Comparison of ENCODE assay signal across 15 mouse cellular contexts in the genomic region with DNA sequence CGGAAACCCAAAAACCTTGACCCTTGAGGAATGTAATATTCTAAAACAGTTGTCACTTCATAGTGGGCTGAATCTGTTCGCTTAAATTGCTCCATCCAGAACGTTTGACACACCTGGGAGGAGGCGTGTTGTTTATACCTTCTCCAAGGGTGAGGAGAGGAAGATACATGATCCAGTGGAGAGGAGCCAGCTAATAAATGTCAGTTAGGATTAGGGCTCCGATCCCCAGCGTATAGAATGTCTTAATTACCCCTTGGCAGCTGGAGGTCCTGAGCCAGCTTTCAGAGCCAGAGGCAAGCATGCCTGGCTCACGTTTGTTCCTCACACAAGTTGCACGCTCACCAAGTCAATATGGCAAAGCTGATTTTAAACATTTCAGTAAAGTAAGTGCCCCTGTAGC.
DNase-seq lines count a peak whose midpoint lies in the region; ATAC-seq and TF ChIP-seq lines count a peak whose summit lies in the region.
"Had no signal": no experiment of that assay in that cellular context is flagged by ENCODE, and none has a peak within 500 bp of the region (broad histone marks: within the 10 kb centered on the region; RNA-seq: fewer than 3 reads in every experiment).

No protein-coding gene starts in this region.

- no peaks in the 10 kb centered on the region for H3K36me3 ChIP-seq in hindbrain, postnatal 0 days (ENCODE audit: insufficient read depth, low read length)
- no peaks in the 10 kb centered on the region for H3K36me3 ChIP-seq in hindbrain, embryonic 13.5 days
- peaks cover 7% of the 10 kb centered on the region; the same call in 1 of the 2 replicates for H3K36me3 ChIP-seq in embryonic facial prominence, embryonic 10.5 days (replicated peaks)
- H3K36me3 ChIP-seq in limb, embryonic 14.5 days (ENCODE audit: control insufficient read depth, insufficient read depth, low read length): no peaks in the 10 kb centered on the region
- no peaks in the 10 kb centered on the region for H3K36me3 ChIP-seq in intestine, embryonic 15.5 days
- H3K36me3 ChIP-seq: hindbrain, embryonic 15.5 days had no signal

- no peaks in the 10 kb centered on the region for H3K27me3 ChIP-seq in hindbrain, postnatal 0 days (ENCODE audit: insufficient read depth, low read length)
- no peaks in the 10 kb centered on the region for H3K27me3 ChIP-seq in hindbrain, embryonic 13.5 days
- H3K27me3 ChIP-seq in embryonic facial prominence, embryonic 10.5 days (replicated peaks; ENCODE audit: low read depth, poor library complexity, severe bottlenecking): no peaks in the 10 kb centered on the region
- H3K27me3 ChIP-seq in limb, embryonic 14.5 days (ENCODE audit: control insufficient read depth, insufficient read depth, low read length): no peaks in the 10 kb centered on the region
- no peaks in the 10 kb centered on the region for H3K27me3 ChIP-seq in intestine, embryonic 15.5 days (replicated peaks)

- TF ChIP-seq POLR2A in limb, embryonic 14.5 days (IDR thresholded peaks at IDR 0.05; ENCODE audit: borderline replicate concordance, extremely low read depth, insufficient read depth, insufficient read length): no peak

- H3K9ac ChIP-seq in hindbrain, postnatal 0 days (replicated peaks; ENCODE audit: low read length): no peak overlapping the region
- no peak overlapping the region for H3K9ac ChIP-seq in hindbrain, embryonic 13.5 days
- no peak overlapping the region for H3K9ac ChIP-seq in limb, embryonic 14.5 days (ENCODE audit: low read depth, low read length, severe bottlenecking)
- H3K9ac ChIP-seq in intestine, embryonic 15.5 days: no peak overlapping the region
- H3K9ac ChIP-seq: hindbrain, embryonic 15.5 days had no signal

- H3K4me1 ChIP-seq in hindbrain, postnatal 0 days (ENCODE audit: insufficient read depth, low read length): no peaks in the 10 kb centered on the region
- H3K4me1 ChIP-seq in hindbrain, embryonic 13.5 days (replicated peaks): no peaks in the 10 kb centered on the region
- peaks cover 4% of the 10 kb centered on the region for H3K4me1 ChIP-seq in embryonic facial prominence, embryonic 10.5 days
- H3K4me1 ChIP-seq in limb, embryonic 14.5 days (ENCODE audit: control insufficient read depth, insufficient read depth, low read length): no peaks in the 10 kb centered on the region
- H3K4me1 ChIP-seq in intestine, embryonic 15.5 days (replicated peaks): no peaks in the 10 kb centered on the region
- H3K4me1 ChIP-seq: hindbrain, embryonic 15.5 days had no signal

- 34% methylated on average over 8 of the region's 8 CpGs for WGBS in hindbrain, postnatal 0 days
- WGBS in hindbrain, embryonic 13.5 days: 49% methylated on average over 8 of the region's 8 CpGs
- 29% methylated on average over 8 of the region's 8 CpGs for WGBS in embryonic facial prominence, embryonic 10.5 days
- 22% methylated on average over 8 of the region's 8 CpGs for WGBS in limb, embryonic 14.5 days
- WGBS in intestine, embryonic 15.5 days: 42% methylated on average over 8 of the region's 8 CpGs

- H3K9me3 ChIP-seq in hindbrain, postnatal 0 days (ENCODE audit: low read length): no peaks in the 10 kb centered on the region
- H3K9me3 ChIP-seq in hindbrain, embryonic 13.5 days: no peaks in the 10 kb centered on the region
- H3K9me3 ChIP-seq in embryonic facial prominence, embryonic 10.5 days: no peaks in the 10 kb centered on the region
- no peaks in the 10 kb centered on the region for H3K9me3 ChIP-seq in limb, embryonic 14.5 days (ENCODE audit: control insufficient read depth, low read length)
- no peaks in the 10 kb centered on the region for H3K9me3 ChIP-seq in intestine, embryonic 15.5 days
- H3K9me3 ChIP-seq: hindbrain, embryonic 15.5 days had no signal

- 0 out of 2 replicates have a peak, but pooled peaks have one; percentile 38 for ATAC-seq in hindbrain, postnatal 0 days
- no peak for ATAC-seq in hindbrain, embryonic 13.5 days (ENCODE audit: low FRiP score)
- ATAC-seq in limb, embryonic 14.5 days (ENCODE audit: low FRiP score, low read depth): peak; percentile 41; the same call in 1 of the 2 replicates
- ATAC-seq in granulocyte monocyte progenitor cell, adult 5-6 weeks (replicated peaks; ENCODE audit: poor library complexity, severe bottlenecking): no peak
- ATAC-seq in intestine, embryonic 15.5 days: no peak
- ATAC-seq: Patski had no signal

- TF ChIP-seq CTCF in hindbrain, postnatal 0 days (IDR thresholded peaks at IDR 0.05; ENCODE audit: low read depth): no peak

- H3K4me2 ChIP-seq in hindbrain, postnatal 0 days (ENCODE audit: low read depth, low read length): no peak overlapping the region
- H3K4me2 ChIP-seq in hindbrain, embryonic 13.5 days: no peak overlapping the region
- H3K4me2 ChIP-seq in limb, embryonic 14.5 days (replicated peaks; ENCODE audit: low read depth, low read length, severe bottlenecking): no peak overlapping the region
- H3K4me2 ChIP-seq in intestine, embryonic 15.5 days (replicated peaks): no peak overlapping the region
- H3K4me2 ChIP-seq: hindbrain, embryonic 15.5 days had no signal

- no peak overlapping the region for H3K27ac ChIP-seq in hindbrain, postnatal 0 days
- H3K27ac ChIP-seq in hindbrain, embryonic 13.5 days: no peak overlapping the region
- no peak overlapping the region for H3K27ac ChIP-seq in embryonic facial prominence, embryonic 10.5 days (replicated peaks)
- no peak overlapping the region for H3K27ac ChIP-seq in limb, embryonic 14.5 days (replicated peaks; ENCODE audit: low read depth, low read length)
- no peak overlapping the region for H3K27ac ChIP-seq in intestine, embryonic 15.5 days
- H3K27ac ChIP-seq: hindbrain, embryonic 15.5 days had no signal

- peak; percentile 32 for DNase-seq in hindbrain, postnatal 0 days (ENCODE audit: low spot score)
- DNase-seq in embryonic facial prominence, embryonic 10.5 days (ENCODE audit: low spot score): peak; percentile 34
- DNase-seq in limb, embryonic 14.5 days (ENCODE audit: low spot score): peak; percentile 34
- DNase-seq in retina, embryonic 14.5 days (ENCODE audit: low spot score): peak; percentile 68
- no peak for DNase-seq in layer of hippocampus, adult 18-20 months (ENCODE audit: low spot score in 2 of 2)
- DNase-seq: adrenal gland, adult 2 months; cerebellum, adult 9-11 months; gastrocnemius, postnatal 36 days; kidney, postnatal 10 days; right cerebral cortex, postnatal 4 days had no signal

- H3K4me3 ChIP-seq in hindbrain, postnatal 0 days (ENCODE audit: low read length): no peak overlapping the region
- H3K4me3 ChIP-seq in hindbrain, embryonic 13.5 days: no peak overlapping the region
- no peak overlapping the region for H3K4me3 ChIP-seq in embryonic facial prominence, embryonic 10.5 days
- H3K4me3 ChIP-seq in limb, embryonic 14.5 days (replicated peaks; ENCODE audit: low read length): no peak overlapping the region
- H3K4me3 ChIP-seq in intestine, embryonic 15.5 days (replicated peaks): no peak overlapping the region
- H3K4me3 ChIP-seq: hindbrain, embryonic 15.5 days had no signal

Comparison
In these comparisons a context has a peak if more than half of its experiments do, and no peak if none do; other contexts are left out.
1. ATAC-seq: peak in hindbrain, postnatal 0 days (single experiment) and limb, embryonic 14.5 days (single experiment); none in hindbrain, embryonic 13.5 days (single experiment), granulocyte monocyte progenitor cell, adult 5-6 weeks (single experiment) and intestine, embryonic 15.5 days (single experiment).
2. DNase-seq: peak in hindbrain, postnatal 0 days (single experiment), embryonic facial prominence, embryonic 10.5 days (single experiment), limb, embryonic 14.5 days (single experiment) and retina, embryonic 14.5 days (single experiment); none in layer of hippocampus, adult 18-20 months (0 of 2).